Mouse (Mus musculus) MEL (cell line): ENCODE measurements around the gene Mgat5. TPM values are rescaled to one million over a fixed set of nuclear protein-coding genes. Genes with fewer than 3 reads are reported as not detected.

Experiments used
- DNase-seq: peaks from one replicate; pipeline ENCODE4 v3.0.0; 2011; ENCODE audit warnings: low read depth, low spot score
- H3K27ac ChIP-seq: 2 replicates; pipeline ENCODE4 v1.5.1; 2012; ENCODE audit warnings: low read depth, mild to moderate bottlenecking, control low read depth, low read length, moderate library complexity; ENCODE audit not compliant: control insufficient read depth
- H3K27me3 ChIP-seq, 2 experiments: fragments of 150-350 bp in 1 of 2; sonication (generic) in 1 of 2; 2 replicates each; pipeline ENCODE4 v1.6.1; 2012; ENCODE audit warnings: low read length in 2 of 2, mild to moderate bottlenecking in 2 of 2, improper control_type of control experiment in 1 of 2, moderate library complexity in 1 of 2; ENCODE audit not compliant: insufficient read depth in 2 of 2, control insufficient read depth in 1 of 2
- H3K36me3 ChIP-seq, 2 experiments: 2 replicates each; pipeline ENCODE4 v1.6.1; 2012 to 2014; ENCODE audit warnings: low read length in 2 of 2, improper control_type of control experiment in 1 of 2, inconsistent platforms in 1 of 2, mild to moderate bottlenecking in 1 of 2; ENCODE audit not compliant: insufficient read depth in 2 of 2, control insufficient read depth in 1 of 2
- H3K4me1 ChIP-seq, 2 experiments: fragments of 150-350 bp in 1 of 2; sonication (generic) in 1 of 2; 2 replicates each; pipeline ENCODE4 v1.6.1; 2012; ENCODE audit warnings: low read length in 2 of 2, improper control_type of control experiment in 1 of 2, mild to moderate bottlenecking in 1 of 2; ENCODE audit not compliant: insufficient read depth in 2 of 2, control insufficient read depth in 1 of 2
- H3K4me3 ChIP-seq, 2 experiments: fragments of 150-350 bp in 1 of 2; sonication (generic) in 1 of 2; 2 replicates each; pipeline ENCODE4 v1.5.1; 2012; ENCODE audit warnings: low read depth in 2 of 2, low read length in 2 of 2, mild to moderate bottlenecking in 2 of 2, moderate library complexity in 2 of 2, control low read depth in 1 of 2, improper control_type of control experiment in 1 of 2; ENCODE audit not compliant: control insufficient read depth in 1 of 2, insufficient read depth in 1 of 2
- H3K79me2 ChIP-seq: 2 replicates; pipeline ENCODE4 v1.6.1; 2012; ENCODE audit warnings: mild to moderate bottlenecking, low read length, moderate library complexity; ENCODE audit not compliant: control insufficient read depth, poor library complexity, insufficient read depth
- H3K9ac ChIP-seq: 2 replicates; pipeline ENCODE4 v1.6.1; 2012; ENCODE audit warnings: low read depth, mild to moderate bottlenecking, control low read depth, low read length, moderate library complexity; ENCODE audit not compliant: control insufficient read depth, poor library complexity, severe bottlenecking
- H3K9me3 ChIP-seq: fragments of 150-350 bp; sonication (generic); replicated peaks from 2 replicates; pipeline ENCODE4 v1.6.1; 2012; ENCODE audit warnings: mild to moderate bottlenecking, low read length, improper control_type of control experiment, moderate library complexity; ENCODE audit not compliant: insufficient read depth
- CHD1 ChIP-seq: IDR thresholded peaks from 2 replicates; pipeline ENCODE4 v1.6.1; 2012; ENCODE audit warnings: low read depth, mild to moderate bottlenecking, inconsistent platforms, low read length, improper control_type of control experiment
- CTCF ChIP-seq, 3 experiments: IDR thresholded peaks in 2 of 3; conservative IDR thresholded peaks in 1 of 3; 2 replicates each; pipeline ENCODE4 v1.5.1; 2011 to 2012; ENCODE audit warnings: low read length in 3 of 3, low read depth in 2 of 3, mild to moderate bottlenecking in 2 of 3, improper control_type of control experiment in 1 of 3, inconsistent platforms in 1 of 3, mixed read lengths in 1 of 3, moderate library complexity in 1 of 3; ENCODE audit not compliant: control insufficient read depth in 1 of 3, insufficient read depth in 1 of 3, poor library complexity in 1 of 3, severe bottlenecking in 1 of 3
- E2F4 ChIP-seq: IDR thresholded peaks from 2 replicates; pipeline ENCODE4 v1.6.1; 2011; ENCODE audit warnings: low read depth, low read length, improper control_type of control experiment, borderline replicate concordance
- ETS1 ChIP-seq: IDR thresholded peaks from 2 replicates; pipeline ENCODE4 v1.6.1; 2012; ENCODE audit warnings: low read depth, mild to moderate bottlenecking, inconsistent platforms, low read length, improper control_type of control experiment, moderate library complexity
- GABPA ChIP-seq: IDR thresholded peaks from 2 replicates; pipeline ENCODE4 v1.6.1; 2012; ENCODE audit warnings: low read depth, mild to moderate bottlenecking, inconsistent platforms, low read length, improper control_type of control experiment, moderate library complexity
- JUND ChIP-seq: IDR thresholded peaks from 2 replicates; pipeline ENCODE4 v1.6.1; 2011; ENCODE audit warnings: low read depth, mild to moderate bottlenecking, improper control_type of control experiment, low read length
- KAT2A ChIP-seq: conservative IDR thresholded peaks from 2 replicates; pipeline ENCODE4 v1.6.1; 2012; ENCODE audit warnings: low read depth, low read length, improper control_type of control experiment, inconsistent platforms
- MAFK ChIP-seq: IDR thresholded peaks from 2 replicates; pipeline ENCODE4 v1.6.1; 2011; ENCODE audit warnings: low read depth, mild to moderate bottlenecking, low read length, improper control_type of control experiment, borderline replicate concordance
- MXI1 ChIP-seq: IDR thresholded peaks from 2 replicates; pipeline ENCODE4 v1.6.1; 2011; ENCODE audit warnings: mild to moderate bottlenecking, low read depth, low read length, improper control_type of control experiment
- MYB ChIP-seq: IDR thresholded peaks from 2 replicates; pipeline ENCODE4 v1.6.1; 2011; ENCODE audit warnings: mild to moderate bottlenecking, low read depth, low read length, improper control_type of control experiment
- NELFE ChIP-seq: IDR thresholded peaks from 2 replicates; pipeline ENCODE4 v1.6.1; 2011; ENCODE audit warnings: low read depth, low read length, improper control_type of control experiment
- POLR2AphosphoS2 ChIP-seq: IDR thresholded peaks from 2 replicates; pipeline ENCODE4 v1.6.1; 2011; ENCODE audit warnings: low read length, improper control_type of control experiment
- POLR2AphosphoS5 ChIP-seq: IDR thresholded peaks from 2 replicates; pipeline ENCODE4 v1.6.1; 2012; ENCODE audit warnings: low read depth, borderline replicate concordance, mild to moderate bottlenecking, inconsistent platforms, low read length, moderate library complexity, mixed read lengths
- RCOR1 ChIP-seq: IDR thresholded peaks from 2 replicates; pipeline ENCODE4 v1.6.1; 2012; ENCODE audit warnings: low read depth, mild to moderate bottlenecking, inconsistent platforms, low read length, improper control_type of control experiment
- SIN3A ChIP-seq: IDR thresholded peaks from 2 replicates; pipeline ENCODE4 v1.6.1; 2012; ENCODE audit warnings: low read length, improper control_type of control experiment, inconsistent platforms
- SMC3 ChIP-seq: IDR thresholded peaks from 2 replicates; pipeline ENCODE4 v1.6.1; 2011; ENCODE audit warnings: low read depth, low read length, improper control_type of control experiment
- TAL1 ChIP-seq: IDR thresholded peaks from 2 replicates; pipeline ENCODE4 v1.6.1; 2012; ENCODE audit warnings: mild to moderate bottlenecking, inconsistent platforms, low read length, moderate library complexity, mixed read lengths
- TCF12 ChIP-seq: IDR thresholded peaks from 2 replicates; pipeline ENCODE4 v1.6.1; 2014; ENCODE audit warnings: low read depth, mild to moderate bottlenecking, inconsistent platforms, low read length, improper control_type of control experiment, moderate library complexity
- UBTF ChIP-seq: IDR thresholded peaks from 2 replicates; pipeline ENCODE4 v1.6.1; 2012; ENCODE audit warnings: low read depth, mild to moderate bottlenecking, inconsistent platforms, low read length, improper control_type of control experiment, moderate library complexity, borderline replicate concordance; ENCODE audit not compliant: insufficient read depth
- USF2 ChIP-seq, 2 experiments: IDR thresholded peaks; 2 replicates each; pipeline ENCODE4 v1.6.1; 2011 to 2012; ENCODE audit warnings: improper control_type of control experiment in 2 of 2, low read length in 2 of 2, borderline replicate concordance in 1 of 2, inconsistent platforms in 1 of 2, low read depth in 1 of 2, mild to moderate bottlenecking in 1 of 2; ENCODE audit not compliant: insufficient read depth in 1 of 2
- ZKSCAN1 ChIP-seq: IDR thresholded peaks from 2 replicates; pipeline ENCODE4 v1.6.1; 2012; ENCODE audit warnings: low read depth, mild to moderate bottlenecking, inconsistent platforms, low read length, improper control_type of control experiment, moderate library complexity
- ZMIZ1 ChIP-seq: IDR thresholded peaks from 2 replicates; pipeline ENCODE4 v1.6.1; 2012; ENCODE audit warnings: low read depth, mild to moderate bottlenecking, inconsistent platforms, low read length, improper control_type of control experiment, moderate library complexity
- ZNF384 ChIP-seq: IDR thresholded peaks from 2 replicates; pipeline ENCODE4 v1.6.1; 2012; ENCODE audit warnings: low read depth, mild to moderate bottlenecking, inconsistent platforms, low read length, improper control_type of control experiment
- polyA plus RNA-seq, 2 experiments: library from polyadenylated mRNA; stranded (reverse) in 1 of 2; unstranded in 1 of 2; fragments of >175 nt in 1 of 2; fragments of >200 nt in 1 of 2; gene quantifications; 2 replicates each; pipeline versions ENCODE4 v1.2.1 to v1.2.4; 2012; ENCODE audit warnings: low replicate concordance in 2 of 2, low read depth in 1 of 2; ENCODE audit not compliant: insufficient read length in 2 of 2, insufficient read depth in 1 of 2, missing spikeins in 1 of 2
- total RNA-seq: library from RNA; depleted of rRNA; stranded (reverse); fragments of 300-350 nt; gene quantifications from 2 replicates; pipeline ENCODE4 v1.2.3, GENCODE M21; 2012

Mgat5 gene
- total and polyA plus RNA-seq, 3 experiments: 6.9 to 9.5 TPM; not detected in 1

DNA sequence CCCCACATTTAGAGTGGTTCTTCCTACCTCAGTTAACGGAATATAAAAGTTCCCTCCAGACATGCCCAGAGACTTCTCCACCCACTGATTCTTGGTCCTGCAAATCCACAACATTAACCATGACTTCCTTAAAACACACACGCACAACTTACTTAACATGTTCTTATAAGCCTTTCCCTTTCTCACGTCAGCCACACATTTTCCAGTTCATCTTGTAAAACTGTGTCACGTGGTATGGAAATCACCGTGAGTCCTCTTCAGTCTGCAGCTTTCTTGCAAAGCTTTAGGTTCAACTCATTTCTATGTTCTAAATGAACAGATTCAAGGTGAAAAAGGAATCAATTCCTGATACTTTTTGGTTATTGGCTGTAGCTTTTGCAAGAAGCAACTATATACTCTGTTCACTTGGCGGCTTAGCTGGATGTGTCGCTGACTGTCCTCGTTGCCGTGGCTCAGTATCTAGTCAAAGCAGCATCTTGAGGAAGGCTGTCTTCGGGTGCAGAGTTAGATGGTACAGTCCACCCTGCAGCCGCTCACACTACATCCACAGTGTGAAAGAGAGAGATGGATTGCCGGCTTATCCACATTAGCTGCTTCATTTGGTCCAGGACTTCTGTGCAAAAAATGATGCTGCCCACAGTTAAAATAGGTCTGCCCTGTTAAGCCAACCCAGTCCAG is 146.7 kb downstream of the Mgat5 start:
- H3K4me1 ChIP-seq: peaks cover 15 to 24% of the 10 kb centered on the region in 2 experiments
- H3K9me3 ChIP-seq: no peaks in the 10 kb centered on the region
- H3K9ac ChIP-seq: no peak overlapping the region
- no peak for TF ChIP-seq ETS1
- no peak for TF ChIP-seq USF2 (IDR thresholded peaks at IDR 0.05; ENCODE audit: borderline replicate concordance in 1 of 2, insufficient read depth in 1 of 2, low read depth in 1 of 2, low read length in 2 of 2)
- TF ChIP-seq RCOR1: no peak
- TF ChIP-seq CTCF (IDR thresholded peaks at IDR 0.05 in 2 of 3, conservative IDR thresholded peaks at IDR 0.05 in 1 of 3; ENCODE audit: control insufficient read depth in 1 of 3, insufficient read depth in 1 of 3, low read depth in 2 of 3, low read length in 3 of 3, poor library complexity in 1 of 3, severe bottlenecking in 1 of 3): no peak
- no peak for TF ChIP-seq ZNF384
- no peak for TF ChIP-seq MAFK
- no peak for TF ChIP-seq TAL1
- no peak for TF ChIP-seq SMC3
- TF ChIP-seq E2F4: no peak
- no peak for TF ChIP-seq TCF12
- TF ChIP-seq MXI1: no peak
- no peak for TF ChIP-seq NELFE
- TF ChIP-seq JUND: no peak
- TF ChIP-seq ZMIZ1: no peak
- TF ChIP-seq GABPA: no peak
- no peak for TF ChIP-seq SIN3A
- no peak for TF ChIP-seq CHD1
- no peak for DNase-seq
- no peak overlapping the region for H3K27ac ChIP-seq
- no peaks in the 10 kb centered on the region for H3K27me3 ChIP-seq
- no peak overlapping the region for H3K4me3 ChIP-seq
- 0 out of 2 replicates have a peak, but pooled peaks cover 1% of the 10 kb centered on the region for H3K79me2 ChIP-seq
- peaks cover 0 to 29% of the 10 kb centered on the region in 2 experiments; a peak in 2 of 4 replicates for H3K36me3 ChIP-seq

DNA sequence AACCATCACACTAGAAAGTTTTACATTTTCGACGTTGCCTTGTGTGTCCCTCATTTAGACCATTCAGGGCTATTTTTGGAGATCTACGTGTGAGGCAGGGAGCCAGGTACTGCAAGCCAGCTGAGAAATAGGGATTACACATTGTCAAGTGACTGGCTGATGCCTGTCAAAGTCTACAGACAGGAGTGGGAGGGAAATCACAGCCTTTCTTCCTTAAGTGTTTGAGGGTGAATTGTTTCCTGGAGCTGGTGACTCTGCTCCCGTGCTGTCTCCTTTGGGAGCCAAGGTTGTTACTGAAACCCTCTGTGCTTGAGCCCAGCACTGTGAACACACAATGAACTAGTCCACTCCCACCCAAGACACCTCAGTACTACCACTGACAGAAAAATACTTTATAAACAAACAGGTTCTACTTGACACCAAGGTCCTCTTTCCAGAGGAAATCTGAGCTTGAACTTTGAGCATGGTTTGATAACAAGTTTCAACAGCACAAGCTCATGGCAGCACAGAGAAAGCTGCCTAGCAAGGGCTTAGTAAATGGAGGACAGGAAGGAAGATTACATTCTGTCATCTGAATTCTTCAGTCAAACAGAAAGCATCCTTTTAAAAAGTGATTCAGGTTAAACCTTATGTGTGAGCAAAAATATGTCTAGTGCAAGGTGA is 147.4 kb downstream of the Mgat5 start:
- Histone ChIP-seq H3K27ac (no peak overlapping the region), H3K27me3 (no peaks in the 10 kb centered on the region), H3K79me2 (0 out of 2 replicates have a peak, but pooled peaks cover 1% of the 10 kb centered on the region), H3K9me3 (no peaks in the 10 kb centered on the region), H3K4me1 (peaks cover 15 to 24% of the 10 kb centered on the region in 2 experiments), H3K9ac (no peak overlapping the region), H3K4me3 (no peak overlapping the region), H3K36me3 (peaks cover 0 to 29% of the 10 kb centered on the region in 2 experiments; a peak in 2 of 4 replicates)
- TF ChIP-seq JUND (no peak), USF2 (IDR thresholded peaks at IDR 0.05; ENCODE audit: borderline replicate concordance in 1 of 2, insufficient read depth in 1 of 2, low read depth in 1 of 2, low read length in 2 of 2) (no peak), MYB (no peak), POLR2AphosphoS5 (no peak), ZKSCAN1 (no peak), GABPA (no peak), POLR2AphosphoS2 (no peak), RCOR1 (no peak), ZMIZ1 (no peak), KAT2A (no peak), UBTF (no peak)
- no peak for DNase-seq
